Mouse (Mus musculus): Measurements from ENCODE around the gene Gm7694. TPM values are rescaled to one million over a fixed set of nuclear protein-coding genes. Genes with fewer than 3 reads are reported as not detected.

Gene Gm7694
- polyA plus RNA-seq, 1 experiment, result 0.17 TPM

GRCm38 (mm10) chr1:170294786-170295570 is 11.2 kb downstream of the Gm7694 start:
- Histone ChIP-seq H3K27me3 (ENCODE audit: control insufficient read depth) (no peaks in the 10 kb centered on the region), H3K4me1 (ENCODE audit: control insufficient read depth) (no peaks in the 10 kb centered on the region), H3K36me3 (ENCODE audit: control insufficient read depth) (no peaks in the 10 kb centered on the region), H3K4me3 (replicated peaks) (no peak overlapping the region), H3K9me3 (ENCODE audit: control insufficient read depth, low read length) (no peaks in the 10 kb centered on the region)
- TF ChIP-seq GATA1 (IDR thresholded peaks at IDR 0.05; ENCODE audit: low read length) (no peak), TAL1 (IDR thresholded peaks at IDR 0.05; ENCODE audit: low read length) (no peak)

DNA sequence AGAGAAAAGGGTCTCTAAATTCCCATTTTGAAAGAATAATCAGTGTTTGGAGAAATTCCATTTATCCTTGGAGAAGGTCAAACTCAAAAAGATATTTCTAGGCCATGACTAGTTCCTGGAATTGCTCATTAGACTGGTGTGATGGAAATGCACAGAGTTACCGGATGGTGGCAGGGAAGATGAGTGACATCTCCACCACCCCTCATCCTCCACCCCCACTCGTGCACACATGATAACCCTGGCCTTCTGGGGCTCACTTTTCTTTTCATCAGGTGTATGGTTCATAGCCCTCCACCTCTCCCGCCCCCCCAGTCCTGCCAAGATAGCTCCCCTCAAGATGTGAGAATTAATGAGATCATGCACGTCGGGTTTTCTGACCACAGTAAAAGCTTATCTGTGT is 12.9 kb downstream of the Gm7694 start:
- H3K4me3 ChIP-seq (replicated peaks), result no peak overlapping the region
- H3K4me1 ChIP-seq (ENCODE audit: control insufficient read depth), result no peaks in the 10 kb centered on the region
- H3K36me3 ChIP-seq (ENCODE audit: control insufficient read depth), result no peaks in the 10 kb centered on the region
- no peaks in the 10 kb centered on the region for H3K27me3 ChIP-seq (ENCODE audit: control insufficient read depth)
- TF ChIP-seq GATA1 (IDR thresholded peaks at IDR 0.05; ENCODE audit: low read length), result no peak
- no peak for TF ChIP-seq TAL1 (IDR thresholded peaks at IDR 0.05; ENCODE audit: low read length)
- no peaks in the 10 kb centered on the region for H3K9me3 ChIP-seq (ENCODE audit: control insufficient read depth, low read length)

GRCm38 (mm10) chr1:170292239-170292951 is 13.7 kb downstream of the Gm7694 start:
- H3K9me3 ChIP-seq (ENCODE audit: control insufficient read depth, low read length), result no peaks in the 10 kb centered on the region
- H3K27me3 ChIP-seq (ENCODE audit: control insufficient read depth), result no peaks in the 10 kb centered on the region
- H3K4me1 ChIP-seq (ENCODE audit: control insufficient read depth), result no peaks in the 10 kb centered on the region
- no peak overlapping the region for H3K4me3 ChIP-seq (replicated peaks)
- TF ChIP-seq TAL1 (IDR thresholded peaks at IDR 0.05; ENCODE audit: low read length) (no peak), GATA1 (IDR thresholded peaks at IDR 0.05; ENCODE audit: low read length) (no peak)
- no peaks in the 10 kb centered on the region for H3K36me3 ChIP-seq (ENCODE audit: control insufficient read depth)

GRCm38 (mm10) chr1:170282415-170283129 is 23.6 kb downstream of the Gm7694 start:
- Histone ChIP-seq H3K4me1 (ENCODE audit: control insufficient read depth) (no peaks in the 10 kb centered on the region), H3K36me3 (ENCODE audit: control insufficient read depth) (no peaks in the 10 kb centered on the region), H3K9me3 (ENCODE audit: control insufficient read depth, low read length) (no peaks in the 10 kb centered on the region), H3K27me3 (ENCODE audit: control insufficient read depth) (no peaks in the 10 kb centered on the region), H3K4me3 (replicated peaks) (no peak overlapping the region)
- TF ChIP-seq GATA1 (IDR thresholded peaks at IDR 0.05; ENCODE audit: low read length) (no peak), TAL1 (IDR thresholded peaks at IDR 0.05; ENCODE audit: low read length) (no peak)

DNA sequence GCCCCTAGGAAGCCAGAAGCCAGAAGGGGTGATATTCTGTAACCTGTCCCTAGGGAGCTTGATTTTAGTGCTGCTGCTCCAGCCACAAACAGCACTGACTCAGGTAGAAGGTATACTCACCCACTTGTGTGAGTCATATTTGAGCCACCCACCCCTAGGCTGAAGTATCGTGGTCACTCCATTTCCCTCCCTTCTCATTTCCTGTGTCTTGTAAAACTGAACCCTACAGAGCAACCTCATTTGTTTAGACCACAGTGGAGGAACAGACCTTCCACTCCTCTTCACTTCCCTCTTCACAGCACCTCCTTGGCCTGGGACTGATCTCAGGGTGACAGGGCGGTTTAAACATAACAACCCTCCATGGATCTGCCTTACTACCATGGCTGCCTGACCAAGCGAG is 29.1 kb downstream of the Gm7694 start, which contains the start of gene Sh2d1b1:
TSS of gene Sh2d1b1 (plus strand) at position 305 of the 400 bp plus-strand sequence.
- H3K27me3 ChIP-seq (ENCODE audit: control insufficient read depth), result no peaks in the 10 kb centered on the region
- TF ChIP-seq GATA1 (IDR thresholded peaks at IDR 0.05; ENCODE audit: low read length) (no peak), TAL1 (IDR thresholded peaks at IDR 0.05; ENCODE audit: low read length) (no peak)
- no peaks in the 10 kb centered on the region for H3K9me3 ChIP-seq (ENCODE audit: control insufficient read depth, low read length)
- no peak within 1 kb of the TSS for H3K4me3 ChIP-seq (replicated peaks)
- no peaks in the 10 kb centered on the region for H3K36me3 ChIP-seq (ENCODE audit: control insufficient read depth)
- no peaks in the 10 kb centered on the region for H3K4me1 ChIP-seq (ENCODE audit: control insufficient read depth)

GRCm38 (mm10) chr1:170273252-170273651 is 32.9 kb downstream of the Gm7694 start:
- Histone ChIP-seq H3K27me3 (ENCODE audit: control insufficient read depth) (no peaks in the 10 kb centered on the region), H3K36me3 (ENCODE audit: control insufficient read depth) (no peaks in the 10 kb centered on the region), H3K4me1 (ENCODE audit: control insufficient read depth) (no peaks in the 10 kb centered on the region), H3K4me3 (replicated peaks) (no peak overlapping the region), H3K9me3 (ENCODE audit: control insufficient read depth, low read length) (no peaks in the 10 kb centered on the region)
- TF ChIP-seq TAL1 (IDR thresholded peaks at IDR 0.05; ENCODE audit: low read length) (no peak), GATA1 (IDR thresholded peaks at IDR 0.05; ENCODE audit: low read length) (no peak)

GRCm38 (mm10) chr1:170270696-170271095 is 35.4 kb downstream of the Gm7694 start:
- no peaks in the 10 kb centered on the region for H3K36me3 ChIP-seq (ENCODE audit: control insufficient read depth)
- H3K4me1 ChIP-seq (ENCODE audit: control insufficient read depth), result no peaks in the 10 kb centered on the region
- no peak overlapping the region for H3K4me3 ChIP-seq (replicated peaks)
- no peaks in the 10 kb centered on the region for H3K27me3 ChIP-seq (ENCODE audit: control insufficient read depth)
- H3K9me3 ChIP-seq (ENCODE audit: control insufficient read depth, low read length), result no peaks in the 10 kb centered on the region
- no peak for TF ChIP-seq GATA1 (IDR thresholded peaks at IDR 0.05; ENCODE audit: low read length)
- TF ChIP-seq TAL1 (IDR thresholded peaks at IDR 0.05; ENCODE audit: low read length), result no peak

- Histone ChIP-seq H3K4me1 (ENCODE audit: control insufficient read depth) (no peaks in the 10 kb centered on the region), H3K9me3 (ENCODE audit: control insufficient read depth, low read length) (no peaks in the 10 kb centered on the region), H3K4me3 (replicated peaks) (no peak overlapping the region), H3K27me3 (ENCODE audit: control insufficient read depth) (no peaks in the 10 kb centered on the region), H3K36me3 (ENCODE audit: control insufficient read depth) (no peaks in the 10 kb centered on the region)
- TF ChIP-seq TAL1 (IDR thresholded peaks at IDR 0.05; ENCODE audit: low read length) (no peak), GATA1 (IDR thresholded peaks at IDR 0.05; ENCODE audit: low read length) (no peak)
These were observed 35.9 kb downstream of the Gm7694 start for GRCm38 (mm10) chr1:170270281-170270680.

GRCm38 (mm10) chr1:170255560-170255910 is 50.6 kb downstream of the Gm7694 start:
- no peaks in the 10 kb centered on the region for H3K4me1 ChIP-seq (ENCODE audit: control insufficient read depth)
- H3K27me3 ChIP-seq (ENCODE audit: control insufficient read depth), result no peaks in the 10 kb centered on the region
- H3K4me3 ChIP-seq (replicated peaks), result peak overlapping the region; percentile 58
- no peaks in the 10 kb centered on the region for H3K9me3 ChIP-seq (ENCODE audit: control insufficient read depth, low read length)
- TF ChIP-seq GATA1 (IDR thresholded peaks at IDR 0.05; ENCODE audit: low read length) (no peak), TAL1 (IDR thresholded peaks at IDR 0.05; ENCODE audit: low read length) (no peak)
- no peaks in the 10 kb centered on the region for H3K36me3 ChIP-seq (ENCODE audit: control insufficient read depth)

Measured in erythroblast, embryonic 14.5 days (primary cell).